Mouse (Mus musculus) liver, postnatal 0 days (tissue): Measurements from ENCODE around the gene H2-Ab1.
A peak's percentile ranks its signal among the peaks of the same experiment; 100 is the strongest.

ENCODE experiments used
- CTCF ChIP-seq: sonication (generic); IDR thresholded peaks from 2 replicates; pipeline ENCODE4 v1.5.1; 2016; ENCODE audit warnings: antibody characterized with exemption, low read depth
- EP300 ChIP-seq: IDR thresholded peaks from 2 replicates; pipeline ENCODE4 v1.6.1; 2016; ENCODE audit warnings: antibody characterized with exemption, low read depth, mild to moderate bottlenecking

DNA sequence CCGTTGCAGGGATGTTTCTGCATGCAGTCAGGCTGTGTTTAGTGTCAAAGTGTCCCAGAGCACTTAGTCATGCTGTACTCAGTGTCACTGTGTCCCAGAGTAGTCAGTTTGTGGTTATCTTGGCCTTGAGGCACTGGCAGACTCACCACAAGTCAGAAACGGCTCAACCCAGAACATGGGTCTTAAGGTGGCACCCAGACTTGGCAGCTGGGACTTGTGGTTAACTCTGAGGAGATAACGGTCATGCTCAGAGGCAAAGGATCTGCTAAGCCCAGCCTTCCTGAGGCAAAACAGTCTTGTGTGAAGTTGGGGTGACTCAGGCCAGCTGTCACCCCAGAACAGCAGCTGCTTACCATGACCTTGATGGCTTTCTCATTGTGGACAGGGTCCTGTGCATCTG, 46.9 kb upstream of the H2-Ab1 start:
- peak; percentile 90 for TF ChIP-seq EP300
- no peak for TF ChIP-seq CTCF
